Mouse (Mus musculus) lung, postnatal 14 days (tissue): ENCODE measurements around the gene Rdh16f2.
A peak's percentile ranks its signal among the peaks of the same experiment; 100 is the strongest.
"Not testable (repeated sequence)": the region's sequence is repeated elsewhere in the genome, so short reads cannot be mapped to it uniquely, and the experiment has no call there.

Source experiments
- DNase-seq: peaks from one replicate; pipeline ENCODE4 v3.0.0; 2021

Rdh16f2 gene

GRCm38 (mm10) chr10:127893163-127894022, 27.1 kb downstream of the Rdh16f2 start:
- peak; percentile 20 for DNase-seq

- no peak for DNase-seq
Measured at GRCm38 (mm10) chr10:127896705-127897104, 30.4 kb downstream of the Rdh16f2 start.

DNA sequence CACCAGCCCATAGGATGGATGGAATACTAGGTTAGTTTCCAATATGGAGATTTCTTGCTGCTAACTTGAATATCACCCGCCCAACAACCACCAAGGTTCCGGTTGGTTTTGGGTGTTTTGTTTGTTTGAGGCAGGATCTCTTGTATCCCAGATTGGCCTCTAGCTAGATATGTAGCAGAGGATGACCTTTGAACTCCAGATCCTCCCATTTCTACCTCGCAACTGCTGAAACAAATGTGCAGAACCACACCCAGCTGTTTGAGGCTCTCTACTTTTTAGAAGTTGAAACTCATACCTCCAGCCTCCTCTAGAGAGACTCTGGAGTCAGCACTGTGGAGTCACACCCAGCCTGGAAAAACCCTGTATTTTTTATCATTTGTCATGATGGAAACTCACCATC, 31.2 kb downstream of the Rdh16f2 start:
- no peak for DNase-seq

DNA sequence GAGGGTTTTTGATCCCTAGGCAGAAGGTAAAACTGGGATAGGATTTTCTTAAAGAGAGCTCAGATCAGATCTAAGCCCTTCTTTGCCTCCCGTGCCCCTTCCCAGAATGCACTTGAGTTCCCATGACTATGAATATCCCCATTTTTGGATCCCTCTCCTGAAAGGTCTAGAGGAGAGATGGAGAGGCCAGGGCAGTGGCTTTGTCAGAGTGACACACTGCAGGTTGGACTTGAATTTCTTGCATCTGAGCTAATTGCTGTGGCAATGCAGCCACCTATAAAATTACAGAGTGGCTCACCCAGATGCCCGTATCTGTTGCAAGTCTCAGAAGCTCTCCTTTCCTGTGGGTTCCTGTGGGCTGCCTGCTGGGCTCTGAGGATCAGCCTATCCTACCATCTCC, 31.9 kb downstream of the Rdh16f2 start, which contains the start of gene Sdr9c7:
Gene Sdr9c7, plus strand, starts transcription at position 301 of the 400 bp plus-strand sequence.
- no peak for DNase-seq

DNA sequence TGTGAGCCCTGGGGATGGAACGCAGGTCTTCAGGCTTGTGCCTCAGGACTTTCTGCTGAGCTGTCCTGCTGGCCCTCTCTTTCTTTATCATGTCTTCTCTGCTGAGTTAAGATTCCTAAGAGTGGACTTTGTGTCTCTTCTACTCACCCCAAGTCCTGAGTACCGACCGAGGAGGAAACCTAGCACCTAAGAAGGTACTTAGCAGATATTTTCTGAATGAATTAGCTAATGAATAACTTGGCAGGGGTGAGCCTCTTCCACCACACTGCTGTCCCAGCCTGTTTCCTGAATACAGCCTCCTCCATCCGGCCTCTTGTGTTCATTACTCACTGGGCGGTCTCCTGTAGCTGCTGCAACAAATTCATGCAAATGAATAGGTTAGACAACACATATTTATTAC, 33.5 kb downstream of the Rdh16f2 start:
- no peak for DNase-seq

- no peak for DNase-seq
Measured at GRCm38 (mm10) chr10:127901751-127902150, 35.5 kb downstream of the Rdh16f2 start.

DNA sequence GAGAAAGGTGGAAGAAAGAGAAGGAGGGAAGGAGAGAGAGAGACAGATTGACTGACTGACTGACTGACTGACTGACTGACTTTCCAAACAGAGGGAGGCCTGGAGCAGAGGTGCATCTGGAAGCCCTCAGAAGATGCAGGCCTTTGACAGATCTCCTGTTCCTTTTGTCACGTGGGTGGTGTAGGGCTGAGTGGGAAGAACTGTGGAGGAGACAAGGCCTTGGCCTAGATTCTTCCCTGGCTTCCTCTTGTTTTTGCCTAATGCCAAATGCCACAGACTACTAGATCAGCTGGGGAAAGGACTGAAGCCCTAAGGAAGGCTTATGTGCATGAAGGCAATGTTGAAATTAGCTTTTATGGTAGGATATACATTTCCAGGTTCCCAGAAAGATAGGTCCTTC, 36.8 kb downstream of the Rdh16f2 start:
- no peak for DNase-seq

DNA sequence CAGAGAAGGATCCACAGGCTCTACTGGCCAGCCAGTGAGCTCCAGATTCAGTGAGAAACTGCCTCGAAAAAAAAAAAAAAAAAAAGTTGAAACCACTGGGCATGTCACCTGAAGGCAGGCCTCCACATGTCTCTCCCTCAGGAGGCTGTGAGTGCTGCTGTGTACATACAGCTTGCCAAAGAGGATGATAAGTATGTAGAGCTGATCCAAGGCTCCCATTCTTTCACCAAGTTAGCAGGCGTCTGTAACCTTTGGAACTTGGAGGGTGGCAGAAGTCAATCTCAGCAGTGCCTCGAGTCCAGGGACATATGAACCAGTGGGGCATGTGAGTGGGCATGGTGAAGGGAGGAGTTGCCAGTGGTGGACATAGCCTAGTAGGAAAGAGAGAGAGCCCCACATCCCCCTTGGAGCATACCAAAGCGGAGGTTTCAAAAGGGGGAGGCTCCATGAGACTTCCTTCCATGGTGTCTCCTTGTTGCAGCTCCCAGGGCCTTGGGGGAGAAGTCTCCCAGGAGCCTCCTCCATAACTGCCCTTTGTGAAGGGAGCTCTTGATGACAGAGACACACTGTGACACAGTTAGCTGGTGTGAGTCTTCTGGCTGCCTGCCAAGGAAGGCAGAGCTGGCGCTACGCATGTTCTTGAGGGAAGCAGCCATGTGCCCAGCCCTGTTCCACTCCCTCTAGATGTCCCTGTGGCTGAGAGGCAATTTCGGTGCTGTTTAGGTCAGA, 38.6 kb downstream of the Rdh16f2 start:
- peak; percentile 17 for DNase-seq

- no peak for DNase-seq
Measured at GRCm38 (mm10) chr10:127906138-127906537, 39.9 kb downstream of the Rdh16f2 start.

DNA sequence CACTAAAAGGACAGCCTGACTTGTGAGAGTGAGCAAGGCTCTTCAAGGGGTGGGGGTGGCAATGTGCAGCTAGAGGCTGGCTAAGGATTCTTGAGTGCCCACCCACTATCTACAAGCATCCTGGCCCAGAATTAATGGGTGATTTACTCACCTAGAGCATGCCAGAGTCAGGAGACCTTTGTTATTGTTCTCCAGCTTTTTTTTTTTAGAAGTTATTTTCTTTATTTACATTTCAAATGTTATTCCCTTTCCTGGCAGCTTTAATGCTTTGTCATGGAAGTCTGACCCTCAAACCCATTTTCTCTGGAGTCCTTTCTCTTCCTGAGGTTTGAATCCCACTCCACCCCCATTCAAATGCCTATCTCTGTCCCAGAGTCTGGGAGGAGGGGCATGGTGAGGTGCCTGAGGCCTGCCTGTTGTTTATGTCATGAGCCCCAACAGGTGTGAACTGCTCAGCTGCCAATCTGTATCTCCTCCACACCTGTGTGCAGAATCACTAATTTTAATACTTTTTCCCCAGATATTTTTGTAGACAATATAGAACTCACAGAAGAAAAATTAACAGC, 41.2 kb downstream of the Rdh16f2 start:
- DNase-seq: no peak

GRCm38 (mm10) chr10:127915578-127915977, 49.3 kb downstream of the Rdh16f2 start:
- DNase-seq: no peak

DNA sequence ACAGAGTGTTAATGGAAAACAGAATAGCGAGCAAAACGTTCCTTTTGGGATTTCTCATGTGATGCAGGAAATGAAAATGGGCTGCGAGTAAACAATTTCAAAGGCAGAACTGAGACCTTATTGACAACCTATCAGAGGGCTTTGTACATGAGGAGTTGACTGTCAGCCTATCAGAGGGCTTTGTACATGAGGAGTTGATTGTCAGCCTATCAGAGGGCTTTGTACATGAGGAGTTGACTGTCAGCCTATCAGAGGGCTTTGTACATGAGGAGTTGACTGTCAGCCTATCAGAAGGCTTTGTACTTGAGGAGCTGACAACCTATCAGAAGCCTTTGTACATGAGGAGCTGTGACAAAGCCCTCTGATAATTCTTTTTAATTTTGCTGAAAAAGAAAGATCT, 50.9 kb downstream of the Rdh16f2 start:
- DNase-seq: not testable (repeated sequence)

GRCm38 (mm10) chr10:127917651-127918050, 51.4 kb downstream of the Rdh16f2 start:
- no peak for DNase-seq

DNA sequence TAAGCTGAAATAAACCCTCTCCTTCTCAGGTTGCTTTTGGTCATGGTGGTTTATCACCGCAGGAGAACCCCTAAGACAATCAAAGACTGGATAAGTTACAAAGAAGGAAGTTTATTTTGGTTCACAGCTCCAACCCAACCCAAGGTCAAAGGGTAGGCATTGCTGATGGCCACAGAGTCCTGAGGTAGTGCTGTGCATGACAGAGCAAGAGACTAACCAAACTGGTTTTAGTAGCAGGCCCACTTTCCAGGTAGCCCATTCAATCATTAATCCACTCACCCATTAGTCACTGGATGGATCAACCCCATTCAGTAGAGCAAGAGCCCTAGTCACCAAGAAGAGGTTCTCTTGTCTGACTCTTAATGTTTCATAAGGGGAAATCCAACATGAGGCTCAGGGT, 56.0 kb downstream of the Rdh16f2 start:
- DNase-seq: no peak

DNA sequence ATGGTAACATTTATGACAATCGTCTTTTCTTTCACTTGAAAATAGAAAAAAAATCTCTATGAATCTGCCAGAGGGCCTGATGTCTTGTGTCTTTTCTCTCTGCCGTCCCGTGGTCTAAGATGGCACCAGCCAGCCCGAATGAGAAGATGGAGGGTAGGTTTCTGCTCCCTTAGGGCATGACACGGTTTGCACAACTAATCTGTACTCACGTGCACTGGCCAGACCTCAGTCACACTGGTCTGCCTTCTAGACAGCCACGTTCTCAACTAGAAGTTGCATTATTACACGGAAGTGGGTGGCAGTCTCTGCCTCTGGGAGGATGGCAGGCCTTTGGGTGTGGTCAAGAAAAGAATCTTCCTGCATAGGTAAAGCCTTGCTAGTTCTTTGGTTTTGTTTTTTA, 56.8 kb downstream of the Rdh16f2 start:
- no peak for DNase-seq

GRCm38 (mm10) chr10:127924597-127925378, 58.5 kb downstream of the Rdh16f2 start:
- no peak for DNase-seq
